Mouse (Mus musculus) bone marrow macrophage, adult 2 months (primary cell): ENCODE data around the gene Abca3.

Experiments
- CTCF ChIP-seq: IDR thresholded peaks from 2 replicates; pipeline ENCODE4 v1.5.1; 2012; ENCODE audit warnings: low read depth, mild to moderate bottlenecking, low read length, moderate library complexity
- POLR2A ChIP-seq: IDR thresholded peaks from 2 replicates; pipeline ENCODE4 v1.6.1; 2012; ENCODE audit warnings: mild to moderate bottlenecking, low read depth, low read length, borderline replicate concordance

- TF ChIP-seq POLR2A = no peak
- TF ChIP-seq CTCF = no peak
These were observed 71.4 kb downstream of the Abca3 start for GRCm38 (mm10) chr17:24423114-24423513.
